In genomic region chr13:81022410-81022809, GRCm38 (mm10) we compare ENCODE assay signal across 20 mouse cellular contexts.
DNase-seq lines count a peak whose midpoint lies in the region; ATAC-seq and TF ChIP-seq lines count a peak whose summit lies in the region.
"Had no signal": no experiment of that assay in that cellular context is flagged by ENCODE, and none has a peak within 500 bp of the region (broad histone marks: within the 10 kb centered on the region; RNA-seq: fewer than 3 reads in every experiment).

No protein-coding gene starts in this region.

- TF ChIP-seq CTCF in layer of hippocampus, adult 2 months (conservative IDR thresholded peaks at IDR 0.05): peak; percentile 55

- no peak overlapping the region for H3K4me3 ChIP-seq in layer of hippocampus, adult 2 months
- H3K4me3 ChIP-seq: embryonic facial prominence, embryonic 13.5 days; heart, embryonic 12.5 days; midbrain, embryonic 10.5 days; neural tube, embryonic 15.5 days had no signal

- H3K27ac ChIP-seq in layer of hippocampus, adult 2 months: no peak overlapping the region
- H3K27ac ChIP-seq: embryonic facial prominence, embryonic 13.5 days; hindbrain, embryonic 14.5 days; midbrain, embryonic 10.5 days; neural tube, embryonic 15.5 days had no signal

- DNase-seq in adrenal gland, postnatal 25 days: peak; percentile 14
- DNase-seq in adrenal gland, postnatal 14 days: no peak
- DNase-seq in layer of hippocampus, adult 2 months (ENCODE audit: low spot score in 2 of 2): no peak
- no peak for DNase-seq in layer of hippocampus, adult 11-12 months (ENCODE audit: low spot score)
- peak; percentile 58 for DNase-seq in 416B (ENCODE audit: low read depth)
- no peak for DNase-seq in frontal cortex, postnatal 25 days (ENCODE audit: low spot score in 2 of 2)
- DNase-seq in right cerebral cortex, postnatal 36 days (ENCODE audit: low spot score in 2 of 2): no peak
- DNase-seq: cerebellum, adult 9-11 months; forebrain, postnatal 0 days; gastrocnemius, postnatal 14 days; liver; lung, embryonic 14.5 days; right cerebral cortex, postnatal 4 days; thymus, adult 18-20 months had no signal

- ATAC-seq in megakaryocyte, adult 5-6 weeks (ENCODE audit: poor library complexity, severe bottlenecking): peak; percentile 62
- ATAC-seq: forebrain, postnatal 0 days had no signal

Comparison
In these comparisons a context has a peak if more than half of its experiments do, and no peak if none do; other contexts are left out.
1. DNase-seq: peak in adrenal gland, postnatal 25 days (single experiment) and 416B (single experiment); none in adrenal gland, postnatal 14 days (single experiment), layer of hippocampus, adult 2 months (0 of 2), layer of hippocampus, adult 11-12 months (single experiment), frontal cortex, postnatal 25 days (0 of 2) and right cerebral cortex, postnatal 36 days (0 of 2).